Mouse (Mus musculus) hindbrain, embryonic 16.5 days (tissue): ENCODE data around the gene Tcirg1. TPM values are rescaled to one million over a fixed set of nuclear protein-coding genes. Genes with fewer than 3 reads are reported as not detected.

Experiments
- ATAC-seq: fragments of 200-750 bp; cut with Nextera tagmentation; 2 replicates; pipeline ENCODE4 v1.8.0; 2017; ENCODE audit warnings: moderate TSS enrichment, moderate library complexity
- H3K27ac ChIP-seq: fragments of 300-500 bp; sonication (generic); 2 replicates; pipeline ENCODE4 v1.5.1; 2014; ENCODE audit warnings: low read depth, mild to moderate bottlenecking, control low read depth, low read length, moderate library complexity
- H3K27me3 ChIP-seq: fragments of 300-500 bp; sonication (generic); replicated peaks from 2 replicates; pipeline ENCODE4 v1.6.1; 2014; ENCODE audit warnings: low read length; ENCODE audit not compliant: control insufficient read depth, insufficient read depth
- H3K36me3 ChIP-seq: fragments of 300-500 bp; sonication (generic); 2 replicates; pipeline ENCODE4 v1.6.1; 2014; ENCODE audit warnings: mild to moderate bottlenecking, low read length, moderate library complexity, mixed read lengths; ENCODE audit not compliant: control insufficient read depth, insufficient read depth
- H3K4me1 ChIP-seq: fragments of 300-500 bp; sonication (generic); 2 replicates; pipeline ENCODE4 v1.6.1; 2014; ENCODE audit warnings: low read depth, low read length; ENCODE audit not compliant: control insufficient read depth, insufficient read depth
- H3K4me2 ChIP-seq: fragments of 300-500 bp; sonication (generic); 2 replicates; pipeline ENCODE4 v1.6.1; 2014; ENCODE audit warnings: mild to moderate bottlenecking, low read length, control low read depth, moderate library complexity
- H3K4me3 ChIP-seq: fragments of 300-500 bp; sonication (generic); 2 replicates; pipeline ENCODE4 v1.5.1; 2014; ENCODE audit warnings: mild to moderate bottlenecking, low read length, control low read depth, moderate library complexity
- H3K9ac ChIP-seq: fragments of 300-500 bp; sonication (generic); 2 replicates; pipeline ENCODE4 v1.6.1; 2014; ENCODE audit warnings: low read depth, mild to moderate bottlenecking, control low read depth, low read length, moderate library complexity
- H3K9me3 ChIP-seq: fragments of 300-500 bp; sonication (generic); 2 replicates; pipeline ENCODE4 v1.6.1; 2014; ENCODE audit warnings: mild to moderate bottlenecking, low read length, moderate library complexity; ENCODE audit not compliant: control insufficient read depth
- WGBS: fragments of 180-500 bp; shearing (Covaris S2); extraction: QIAGEN DNeasy Blood & Tissue Kit; methylation state at CpG from one replicate; pipeline ENCODE4 v1.1.7; 2014; 5-methylcytosine and 5-hydroxymethylcytosine counted together
- polyA plus RNA-seq: library from polyadenylated mRNA; unstranded; fragments of >200 nt; fragmentation: Nextera tagmentation; extraction: Ambion mirVana; gene quantifications from 2 replicates; pipeline ENCODE4 v1.2.1, GENCODE M21; 2015

Gene Tcirg1
- polyA plus RNA-seq = 18.9 and 21.2 TPM in 2 replicates

DNA sequence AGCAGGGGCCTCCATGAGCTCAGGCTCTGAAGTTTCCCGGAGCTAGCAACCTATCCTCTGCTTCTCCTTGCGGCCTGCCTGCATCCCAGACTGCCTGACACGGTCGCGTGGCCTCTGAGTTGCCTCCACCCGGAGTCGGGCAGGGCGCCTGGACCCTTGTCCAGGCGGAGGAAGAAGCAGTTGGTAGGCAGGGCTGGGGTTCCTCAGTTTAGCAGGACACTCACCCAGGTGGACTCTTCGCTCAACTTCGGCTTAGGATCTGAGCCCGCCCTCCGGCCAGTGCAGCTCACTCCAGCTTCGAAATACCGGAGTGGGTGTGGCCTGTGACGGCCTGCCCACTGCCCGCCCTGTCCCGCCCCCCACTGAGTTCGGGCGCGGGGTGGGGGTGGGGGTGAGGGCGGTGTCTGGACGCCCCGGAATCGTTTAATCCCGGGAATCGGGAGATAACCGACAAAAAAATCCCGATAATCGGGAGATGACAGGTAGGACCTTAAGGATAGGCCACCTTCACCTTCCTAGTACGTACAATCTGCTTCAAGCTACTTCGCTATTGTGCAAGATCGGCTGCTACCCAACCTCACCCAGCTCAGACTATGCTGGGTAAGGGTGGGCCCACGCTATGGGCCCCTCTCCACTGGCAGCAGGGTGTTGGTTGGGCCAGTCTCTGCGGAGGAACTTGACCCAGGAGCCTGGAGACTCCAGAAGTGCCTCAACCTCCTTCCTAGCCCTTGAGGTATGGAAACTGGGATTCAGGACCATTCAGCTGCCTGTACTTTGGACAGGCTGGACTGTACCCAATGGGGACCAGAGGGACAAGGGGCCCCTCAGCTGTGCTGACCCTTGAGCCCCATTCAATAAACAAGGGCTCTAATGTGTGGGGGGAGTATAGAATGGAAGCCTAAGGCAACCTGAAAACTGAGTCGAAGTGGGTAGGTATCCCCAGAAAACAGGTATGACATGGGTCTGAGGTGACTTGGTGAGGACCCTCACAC is at the start of gene Tcirg1:
TSS of gene Tcirg1 (minus strand) at position 339 of the 992 bp plus-strand sequence.
- ATAC-seq = peak; percentile 81
- 7% methylated on average over 35 of the region's 36 CpGs for WGBS
- no peak within 1 kb of the TSS for H3K27ac ChIP-seq

DNA sequence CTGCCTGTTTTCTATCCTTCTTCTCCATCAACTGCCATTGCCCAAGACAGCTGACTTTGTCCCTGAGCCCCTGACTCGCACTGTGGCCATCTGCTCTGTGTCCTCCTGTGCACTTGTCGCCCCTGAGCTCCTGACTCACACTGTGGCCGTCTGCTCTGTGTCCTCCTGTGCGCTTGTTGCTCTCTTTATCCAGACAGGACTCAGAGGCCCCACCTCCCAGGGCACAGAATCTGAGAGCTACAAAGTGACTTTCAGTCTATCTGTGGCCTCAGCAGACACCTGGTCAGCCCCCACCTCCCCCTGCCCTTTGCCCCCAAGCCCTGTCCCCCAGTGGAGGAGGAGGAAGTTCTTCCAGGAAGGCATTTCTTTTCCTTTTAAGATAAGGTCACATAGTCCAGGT is 48.9 kb upstream of the Tcirg1 start:
- Histone ChIP-seq H3K9me3 (no peaks in the 10 kb centered on the region), H3K27me3 (no peaks in the 10 kb centered on the region), H3K4me1 (no peaks in the 10 kb centered on the region), H3K9ac (no peak overlapping the region), H3K4me2 (no peak overlapping the region), H3K27ac (no peak overlapping the region), H3K4me3 (no peak overlapping the region), H3K36me3 (no peaks in the 10 kb centered on the region)
- WGBS = 57% methylated on average over 4 of the region's 4 CpGs
- ATAC-seq = no peak

More for the DNA sequence above, at the start of gene Tcirg1:
- Histone ChIP-seq H3K4me2 (peak within 1 kb of the TSS; percentile 74), H3K36me3 (peaks cover 15% of the 10 kb centered on the region), H3K27me3 (no peaks in the 10 kb centered on the region), H3K9me3 (no peaks in the 10 kb centered on the region), H3K9ac (peak within 1 kb of the TSS; percentile 65), H3K4me1 (peaks cover 13% of the 10 kb centered on the region), H3K4me3 (peak within 1 kb of the TSS; percentile 47)

DNA sequence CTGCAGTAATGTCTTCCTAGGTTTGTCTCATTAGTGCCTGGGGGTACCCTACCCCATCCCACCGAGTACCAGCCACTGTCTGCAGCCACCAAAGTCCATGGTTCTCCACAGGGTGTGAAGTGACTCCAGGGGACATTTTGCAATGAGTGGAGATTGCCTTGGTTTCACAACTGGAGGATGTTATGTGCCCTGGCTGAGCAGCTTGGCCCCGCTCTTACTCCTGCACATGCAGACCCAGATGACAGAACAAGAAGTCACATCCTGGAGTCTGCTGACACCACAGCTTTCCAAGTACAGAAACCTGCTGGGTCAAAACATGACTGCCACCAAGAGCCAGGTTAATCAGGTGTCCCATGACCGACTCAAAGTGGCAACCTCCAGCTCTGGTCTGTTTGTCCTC is 48.1 kb upstream of the Tcirg1 start:
- no peaks in the 10 kb centered on the region for H3K4me1 ChIP-seq
- no peak overlapping the region for H3K9ac ChIP-seq
- H3K27ac ChIP-seq = no peak overlapping the region
- H3K36me3 ChIP-seq = no peaks in the 10 kb centered on the region
- ATAC-seq = no peak
- H3K4me3 ChIP-seq = no peak overlapping the region
- H3K9me3 ChIP-seq = no peaks in the 10 kb centered on the region
- H3K27me3 ChIP-seq = no peaks in the 10 kb centered on the region
- no peak overlapping the region for H3K4me2 ChIP-seq
- WGBS = 85% methylated on average over 3 of the region's 3 CpGs

- H3K4me3 ChIP-seq = no peak overlapping the region
- no peaks in the 10 kb centered on the region for H3K4me1 ChIP-seq
- no peak overlapping the region for H3K9ac ChIP-seq
- no peak for ATAC-seq
- H3K36me3 ChIP-seq = no peaks in the 10 kb centered on the region
- no peaks in the 10 kb centered on the region for H3K27me3 ChIP-seq
- WGBS = 76% methylated on average over 1 of the region's 1 CpGs
- H3K4me2 ChIP-seq = no peak overlapping the region
- H3K27ac ChIP-seq = no peak overlapping the region
- no peaks in the 10 kb centered on the region for H3K9me3 ChIP-seq
Observed at GRCm38 (mm10) chr19:3952099-3952498, 45.2 kb upstream of the Tcirg1 start.

DNA sequence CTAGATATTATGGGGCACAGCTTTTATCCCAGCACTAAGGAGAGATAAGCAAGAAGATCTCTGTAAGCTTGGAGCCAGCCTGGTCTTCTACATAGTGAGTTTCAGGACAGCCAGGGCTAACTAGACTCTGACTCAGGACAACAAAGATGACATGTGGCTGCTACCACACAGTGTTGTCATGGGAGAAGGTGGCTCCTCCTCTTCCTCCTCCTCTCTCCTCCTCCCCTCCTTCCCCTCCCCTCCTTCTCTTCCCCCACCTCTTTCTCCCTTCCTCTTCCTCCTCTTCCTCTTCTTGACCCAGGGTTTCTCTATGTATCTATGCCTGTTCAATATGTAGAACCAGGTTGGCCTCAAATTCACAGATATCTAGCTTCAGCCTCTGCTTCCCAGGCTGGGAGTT is 44.5 kb upstream of the Tcirg1 start:
- Histone ChIP-seq H3K27me3 (no peaks in the 10 kb centered on the region), H3K4me3 (no peak overlapping the region), H3K4me2 (no peak overlapping the region), H3K9ac (no peak overlapping the region), H3K36me3 (no peaks in the 10 kb centered on the region), H3K9me3 (no peaks in the 10 kb centered on the region), H3K4me1 (no peaks in the 10 kb centered on the region), H3K27ac (no peak overlapping the region)
- no peak for ATAC-seq

DNA sequence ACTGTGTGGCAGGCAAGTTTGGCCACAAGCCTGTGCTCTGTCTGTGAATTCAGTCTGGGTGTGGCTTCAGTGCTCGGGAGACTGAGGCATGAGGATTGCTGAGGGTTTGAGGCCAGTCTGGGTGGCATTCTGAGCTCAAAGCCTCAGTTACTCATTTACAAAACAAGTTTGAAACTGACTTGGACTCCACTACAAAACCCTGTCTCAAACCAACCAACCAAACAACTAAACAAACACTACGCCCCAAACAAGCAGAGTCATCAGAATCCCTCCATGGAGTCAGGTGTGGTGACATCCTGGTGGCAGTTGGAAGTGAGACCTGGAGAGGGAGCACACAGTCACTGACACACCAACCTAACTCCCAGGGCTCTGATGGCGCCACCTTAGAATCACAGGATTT is 43.4 kb upstream of the Tcirg1 start:
- 78% methylated on average over 3 of the region's 3 CpGs for WGBS
- no peak for ATAC-seq
- H3K4me2 ChIP-seq = no peak overlapping the region

DNA sequence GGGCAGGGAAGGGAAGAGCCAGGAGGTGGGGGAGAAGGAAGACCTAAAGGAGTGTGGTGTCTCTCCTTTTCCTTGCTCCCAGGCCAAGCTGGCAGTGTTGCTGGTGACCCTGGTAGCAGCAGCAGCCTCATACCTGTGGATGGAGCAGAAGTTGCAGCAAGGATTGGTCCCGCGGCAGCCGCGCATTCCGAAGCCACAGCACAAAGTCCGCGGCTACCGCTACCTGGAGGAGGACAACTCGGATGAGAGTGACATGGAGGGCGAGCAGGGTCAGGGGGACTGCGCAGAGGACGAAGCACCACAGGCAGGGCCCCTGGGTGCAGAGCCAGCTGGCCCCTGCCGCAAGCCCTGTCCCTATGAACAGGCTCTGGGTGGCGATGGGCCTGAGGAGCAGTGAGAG is 41.6 kb upstream of the Tcirg1 start:
- Histone ChIP-seq H3K36me3 (no peaks in the 10 kb centered on the region), H3K9me3 (no peaks in the 10 kb centered on the region), H3K4me1 (no peaks in the 10 kb centered on the region), H3K9ac (no peak overlapping the region), H3K27me3 (no peaks in the 10 kb centered on the region), H3K27ac (no peak overlapping the region), H3K4me2 (no peak overlapping the region), H3K4me3 (no peak overlapping the region)
- ATAC-seq = no peak
- 70% methylated on average over 14 of the region's 14 CpGs for WGBS

More for the DNA sequence above, 43.4 kb upstream of the Tcirg1 start:
- no peak overlapping the region for H3K4me3 ChIP-seq
- H3K9ac ChIP-seq = no peak overlapping the region; the same call in 1 of the 2 replicates
- H3K4me1 ChIP-seq = no peaks in the 10 kb centered on the region
- H3K36me3 ChIP-seq = no peaks in the 10 kb centered on the region
- H3K27ac ChIP-seq = no peak overlapping the region
- no peaks in the 10 kb centered on the region for H3K9me3 ChIP-seq
- no peaks in the 10 kb centered on the region for H3K27me3 ChIP-seq

GRCm38 (mm10) chr19:3947813-3948212 is 40.9 kb upstream of the Tcirg1 start:
- no peak overlapping the region for H3K4me2 ChIP-seq
- H3K9ac ChIP-seq = no peak overlapping the region
- 88% methylated on average over 3 of the region's 3 CpGs for WGBS
- H3K4me1 ChIP-seq = no peaks in the 10 kb centered on the region
- ATAC-seq = no peak
- peaks cover under 1% of the 10 kb centered on the region; the same call in 1 of the 2 replicates for H3K27me3 ChIP-seq
- no peaks in the 10 kb centered on the region for H3K36me3 ChIP-seq
- no peak overlapping the region for H3K4me3 ChIP-seq
- no peaks in the 10 kb centered on the region for H3K9me3 ChIP-seq
- H3K27ac ChIP-seq = no peak overlapping the region

DNA sequence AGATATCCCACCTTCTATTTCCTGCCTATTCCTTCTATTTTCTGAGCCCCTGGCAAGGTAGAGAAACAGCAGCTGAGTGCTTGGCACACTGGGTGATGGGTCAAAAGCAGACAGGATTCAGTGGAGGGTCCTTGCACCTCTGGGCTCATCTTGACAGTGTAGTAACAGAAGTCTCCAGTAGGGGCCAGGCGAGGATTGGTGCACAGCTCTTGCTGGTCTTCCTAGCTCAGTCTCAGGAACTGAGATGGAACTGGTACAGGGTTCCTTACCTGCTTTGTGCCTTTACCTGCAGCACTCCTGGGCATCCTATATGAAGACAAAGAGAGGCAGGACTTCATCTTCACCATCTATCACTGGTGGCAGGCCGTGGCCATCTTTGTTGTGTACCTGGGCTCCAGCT is 39.8 kb upstream of the Tcirg1 start:
- H3K9ac ChIP-seq = no peak overlapping the region
- no peaks in the 10 kb centered on the region for H3K36me3 ChIP-seq
- peaks cover 3% of the 10 kb centered on the region; the same call in 1 of the 2 replicates for H3K27me3 ChIP-seq
- 18% methylated on average over 2 of the region's 2 CpGs for WGBS
- H3K27ac ChIP-seq = no peak overlapping the region
- no peak overlapping the region for H3K4me3 ChIP-seq
- H3K4me1 ChIP-seq = no peaks in the 10 kb centered on the region
- peak; percentile 73 for ATAC-seq
- H3K4me2 ChIP-seq = no peak overlapping the region
- no peaks in the 10 kb centered on the region for H3K9me3 ChIP-seq
